Mouse (Mus musculus) heart, postnatal 0 days (tissue): Measurements from ENCODE around the gene Gm21973. TPM values are rescaled to one million over a fixed set of nuclear protein-coding genes. Genes with fewer than 3 reads are reported as not detected.

ENCODE experiments used
- ATAC-seq: fragments of 200-750 bp; cut with Nextera tagmentation; 2 replicates; pipeline ENCODE4 v1.8.0; 2017; ENCODE audit warnings: low read depth, moderate number of reproducible peaks, moderate library complexity; ENCODE audit not compliant: insufficient read depth
- DNase-seq: peaks from one replicate; pipeline ENCODE4 v3.0.0-alpha.2; 2016; ENCODE audit warnings: low spot score
- H3K27ac ChIP-seq: fragments of 300-500 bp; sonication (generic); 2 replicates; pipeline ENCODE4 v1.5.1; 2014; ENCODE audit warnings: low read depth, mild to moderate bottlenecking
- H3K27me3 ChIP-seq: fragments of 300-500 bp; sonication (generic); 2 replicates; pipeline ENCODE4 v1.6.1; 2014; ENCODE audit warnings: low read length, mixed read lengths; ENCODE audit not compliant: control insufficient read depth, insufficient read depth
- H3K36me3 ChIP-seq: fragments of 300-500 bp; sonication (generic); replicated peaks from 2 replicates; pipeline ENCODE4 v1.6.1; 2014; ENCODE audit warnings: low read length, mixed read lengths; ENCODE audit not compliant: control insufficient read depth, insufficient read depth
- H3K4me1 ChIP-seq: fragments of 300-500 bp; sonication (generic); 2 replicates; pipeline ENCODE4 v1.6.1; 2014; ENCODE audit warnings: antibody characterized with exemption; ENCODE audit not compliant: control insufficient read depth, insufficient read depth
- H3K4me2 ChIP-seq: fragments of 300-500 bp; sonication (generic); 2 replicates; pipeline ENCODE4 v1.6.1; 2014; ENCODE audit warnings: low read depth, mild to moderate bottlenecking, low read length, moderate library complexity
- H3K4me3 ChIP-seq: fragments of 300-500 bp; sonication (generic); 2 replicates; pipeline ENCODE4 v1.5.1; 2014; ENCODE audit warnings: low read depth, low read length
- H3K9ac ChIP-seq: fragments of 300-500 bp; sonication (generic); replicated peaks from 2 replicates; pipeline ENCODE4 v1.6.1; 2014; ENCODE audit warnings: low read depth, low read length, mixed read lengths
- H3K9me3 ChIP-seq: fragments of 300-500 bp; sonication (generic); replicated peaks from 2 replicates; pipeline ENCODE4 v1.6.1; 2016; ENCODE audit warnings: low read length; ENCODE audit not compliant: control insufficient read depth
- CTCF ChIP-seq: IDR thresholded peaks from 2 replicates; pipeline ENCODE4 v1.5.1; 2016; ENCODE audit warnings: antibody characterized with exemption, control low read depth, low read depth
- EP300 ChIP-seq: IDR thresholded peaks from 2 replicates; pipeline ENCODE4 v1.6.1; 2016; ENCODE audit warnings: antibody characterized with exemption, low read depth
- WGBS: fragments of 180-500 bp; shearing (Covaris S2); extraction: QIAGEN DNeasy Blood & Tissue Kit; methylation state at CpG from one replicate; pipeline ENCODE4 v1.1.7; 2014; 5-methylcytosine and 5-hydroxymethylcytosine counted together
- polyA plus RNA-seq: library from polyadenylated mRNA; unstranded; fragments of >200 nt; fragmentation: Nextera tagmentation; extraction: Ambion mirVana; gene quantifications from 2 replicates; pipeline ENCODE4 v1.2.1, GENCODE M21; 2015
- total RNA-seq: library from RNA; depleted of rRNA; stranded (reverse); fragments of >200 nt; gene quantifications from 2 replicates; pipeline ENCODE4 v1.2.3, GENCODE M21; 2014; ENCODE audit warnings: low replicate concordance

The Gm21973 gene
- total and polyA plus RNA-seq, 2 experiments from 2014 or later = not detected

- H3K9me3 ChIP-seq = no peaks in the 10 kb centered on the region
- no peak for ATAC-seq
- 9% methylated on average over 3 of the region's 3 CpGs for WGBS
Observed at GRCm38 (mm10) chr15:10375404-10375803, 50.2 kb downstream of the Gm21973 start.

GRCm38 (mm10) chr15:10378338-10378959 lies 53.3 kb downstream of the Gm21973 start:
- Histone ChIP-seq H3K4me3 (no peak overlapping the region), H3K9me3 (no peaks in the 10 kb centered on the region), H3K27me3 (no peaks in the 10 kb centered on the region), H3K4me1 (peaks cover 6% of the 10 kb centered on the region; the same call in 1 of the 2 replicates), H3K9ac (no peak overlapping the region), H3K27ac (no peak overlapping the region), H3K36me3 (no peaks in the 10 kb centered on the region), H3K4me2 (no peak overlapping the region)
- TF ChIP-seq EP300 (no peak), CTCF (no peak)
- no peak for ATAC-seq
- WGBS = 84% methylated on average over 4 of the region's 4 CpGs
- DNase-seq = no peak

More at GRCm38 (mm10) chr15:10375404-10375803, 50.2 kb downstream of the Gm21973 start:
- Histone ChIP-seq H3K9ac (no peak overlapping the region), H3K4me1 (peaks cover 6% of the 10 kb centered on the region; the same call in 1 of the 2 replicates), H3K27ac (no peak overlapping the region), H3K4me3 (no peak overlapping the region), H3K4me2 (no peak overlapping the region), H3K27me3 (no peaks in the 10 kb centered on the region), H3K36me3 (no peaks in the 10 kb centered on the region)
- DNase-seq = no peak
- no peak for TF ChIP-seq CTCF
- no peak for TF ChIP-seq EP300

- Histone ChIP-seq H3K27ac (no peak overlapping the region), H3K27me3 (no peaks in the 10 kb centered on the region), H3K9me3 (no peaks in the 10 kb centered on the region), H3K36me3 (no peaks in the 10 kb centered on the region), H3K9ac (no peak overlapping the region), H3K4me1 (peaks cover 6% of the 10 kb centered on the region; the same call in 1 of the 2 replicates), H3K4me3 (no peak overlapping the region), H3K4me2 (no peak overlapping the region)
- DNase-seq = no peak
- TF ChIP-seq CTCF = no peak
- 80% methylated on average over 3 of the region's 3 CpGs for WGBS
- ATAC-seq = no peak
Observed at GRCm38 (mm10) chr15:10379757-10380458, 54.7 kb downstream of the Gm21973 start.

GRCm38 (mm10) chr15:10387263-10387662 lies 62.1 kb downstream of the Gm21973 start:
- 85% methylated on average over 2 of the region's 2 CpGs for WGBS
- Histone ChIP-seq H3K4me2 (no peak overlapping the region), H3K4me3 (no peak overlapping the region), H3K9ac (no peak overlapping the region), H3K9me3 (no peaks in the 10 kb centered on the region), H3K36me3 (no peaks in the 10 kb centered on the region), H3K27ac (no peak overlapping the region), H3K27me3 (no peaks in the 10 kb centered on the region), H3K4me1 (no peaks in the 10 kb centered on the region)
- no peak for TF ChIP-seq EP300
- TF ChIP-seq CTCF = no peak
- ATAC-seq = no peak
- no peak for DNase-seq

GRCm38 (mm10) chr15:10399795-10400194 lies 74.6 kb downstream of the Gm21973 start:
- 77% methylated on average over 2 of the region's 2 CpGs for WGBS
- ATAC-seq (no peak), DNase-seq (no peak)
- Histone ChIP-seq H3K4me1 (no peaks in the 10 kb centered on the region), H3K4me2 (no peak overlapping the region), H3K27ac (no peak overlapping the region), H3K36me3 (no peaks in the 10 kb centered on the region), H3K4me3 (no peak overlapping the region), H3K9me3 (0 out of 2 replicates have a peak, but pooled peaks cover 2% of the 10 kb centered on the region), H3K9ac (no peak overlapping the region), H3K27me3 (no peaks in the 10 kb centered on the region)
- TF ChIP-seq CTCF = no peak
